Mouse (Mus musculus) lung, postnatal 4 days (tissue): ENCODE measurements around the gene Cacna2d2.
A peak's percentile ranks its signal among the peaks of the same experiment; 100 is the strongest.

ENCODE experiments used
- DNase-seq, 2 experiments: peaks; one replicate each; pipeline ENCODE4 v3.0.0; 2021

The Cacna2d2 gene

GRCm38 (mm10) chr9:107541474-107542351, 142.3 kb downstream of the Cacna2d2 start, which contains the start of the genes Cyb561d2 and Nprl2:
Cyb561d2 (minus strand) TSS chr9:107542193.
Nprl2 (plus strand) TSS chr9:107542226.
- DNase-seq: peak; percentile 95 to 96

- DNase-seq: no peak
Measured at GRCm38 (mm10) chr9:107542352-107542686, 142.9 kb downstream of the Cacna2d2 start.

- DNase-seq: no peak
Measured at GRCm38 (mm10) chr9:107542721-107543120, 143.3 kb downstream of the Cacna2d2 start.

GRCm38 (mm10) chr9:107543299-107543698, 143.9 kb downstream of the Cacna2d2 start:
- DNase-seq: peak in 1 of 2 experiments; percentile 23

- DNase-seq: peak in 1 of 2 experiments; percentile 22
Measured at GRCm38 (mm10) chr9:107544196-107544700, 144.8 kb downstream of the Cacna2d2 start.

- no peak for DNase-seq
Measured at GRCm38 (mm10) chr9:107544729-107545128, 145.3 kb downstream of the Cacna2d2 start.

- DNase-seq: no peak
Measured at GRCm38 (mm10) chr9:107545199-107545598, 145.8 kb downstream of the Cacna2d2 start.

GRCm38 (mm10) chr9:107545602-107546001, 146.2 kb downstream of the Cacna2d2 start:
- DNase-seq: peak; percentile 65 to 84

GRCm38 (mm10) chr9:107547026-107547425, 147.6 kb downstream of the Cacna2d2 start, which contains the start of gene Zmynd10:
Zmynd10 (plus strand) TSS chr9:107547298.
- DNase-seq: peak; percentile 92 to 94

GRCm38 (mm10) chr9:107547957-107548356, 148.5 kb downstream of the Cacna2d2 start:
- no peak for DNase-seq

GRCm38 (mm10) chr9:107548820-107549219, 149.4 kb downstream of the Cacna2d2 start:
- no peak for DNase-seq

- DNase-seq: no peak
Measured at GRCm38 (mm10) chr9:107549297-107550074, 150.1 kb downstream of the Cacna2d2 start.

- peak in 1 of 2 experiments; percentile 59 for DNase-seq
Measured at GRCm38 (mm10) chr9:107550491-107551116, 151.2 kb downstream of the Cacna2d2 start.

GRCm38 (mm10) chr9:107551117-107551889, 151.9 kb downstream of the Cacna2d2 start, which contains the start of gene Rassf1:
Rassf1 (plus strand) TSS chr9:107551555.
- DNase-seq: peak; percentile 79 to 86

- no peak for DNase-seq
Measured at GRCm38 (mm10) chr9:107551890-107552355, 152.5 kb downstream of the Cacna2d2 start.

GRCm38 (mm10) chr9:107552690-107553393, 153.4 kb downstream of the Cacna2d2 start:
- no peak for DNase-seq

GRCm38 (mm10) chr9:107553541-107554318, 154.3 kb downstream of the Cacna2d2 start:
- DNase-seq: peak in 1 of 2 experiments; percentile 51

GRCm38 (mm10) chr9:107554319-107554825, 155.0 kb downstream of the Cacna2d2 start:
- DNase-seq: peak; percentile 96 to 98

GRCm38 (mm10) chr9:107555031-107555457, 155.6 kb downstream of the Cacna2d2 start:
- DNase-seq: peak; percentile 83 to 84

GRCm38 (mm10) chr9:107555701-107556100, 156.3 kb downstream of the Cacna2d2 start:
- DNase-seq: no peak
